Comparison of ENCODE assay signal across 10 mouse cellular contexts in genomic region chr15:62104653-62105052, GRCm38 (mm10).
DNase-seq lines count a peak whose midpoint lies in the region; ATAC-seq and TF ChIP-seq lines count a peak whose summit lies in the region.
"Had no signal": no experiment of that assay in that cellular context is flagged by ENCODE, and none has a peak within 500 bp of the region (broad histone marks: within the 10 kb centered on the region; RNA-seq: fewer than 3 reads in every experiment).

No protein-coding gene starts in this region.

- no peak overlapping the region for H3K9ac ChIP-seq in hindbrain, postnatal 0 days (replicated peaks; ENCODE audit: low read length)
- H3K9ac ChIP-seq in hindbrain, embryonic 13.5 days: no peak overlapping the region
- H3K9ac ChIP-seq: neural tube, embryonic 12.5 days had no signal

- H3K27me3 ChIP-seq in hindbrain, postnatal 0 days (ENCODE audit: insufficient read depth, low read length): no peaks in the 10 kb centered on the region
- H3K27me3 ChIP-seq in hindbrain, embryonic 13.5 days: peaks cover 21% of the 10 kb centered on the region; the same call in 1 of the 2 replicates
- H3K27me3 ChIP-seq: neural tube, embryonic 12.5 days; Patski had no signal

- H3K36me3 ChIP-seq in hindbrain, postnatal 0 days (ENCODE audit: insufficient read depth, low read length): no peaks in the 10 kb centered on the region
- H3K36me3 ChIP-seq in hindbrain, embryonic 13.5 days: no peaks in the 10 kb centered on the region
- H3K36me3 ChIP-seq: neural tube, embryonic 12.5 days had no signal

- WGBS in hindbrain, postnatal 0 days: 24% methylated on average over 7 of the region's 7 CpGs
- 52% methylated on average over 7 of the region's 7 CpGs for WGBS in hindbrain, embryonic 13.5 days

- no peak overlapping the region for H3K27ac ChIP-seq in hindbrain, postnatal 0 days
- H3K27ac ChIP-seq in hindbrain, embryonic 13.5 days: no peak overlapping the region
- H3K27ac ChIP-seq: neural tube, embryonic 12.5 days had no signal

- peak; percentile 52; the same call in 1 of the 2 replicates for ATAC-seq in hindbrain, postnatal 0 days
- ATAC-seq in hindbrain, embryonic 13.5 days (ENCODE audit: low FRiP score): no peak
- ATAC-seq in CD4-positive, CD25-positive, alpha-beta regulatory T cell, adult 4 months: no peak
- ATAC-seq: Patski had no signal

- peaks cover 3% of the 10 kb centered on the region for H3K4me1 ChIP-seq in hindbrain, postnatal 0 days (ENCODE audit: insufficient read depth, low read length)
- H3K4me1 ChIP-seq in hindbrain, embryonic 13.5 days (replicated peaks): peaks cover 14% of the 10 kb centered on the region

- DNase-seq in hindbrain, postnatal 0 days (ENCODE audit: low spot score): peak; percentile 72
- DNase-seq in 416B (ENCODE audit: low read depth): peak; percentile 75
- peak; percentile 41 to 58 for DNase-seq in adrenal gland, postnatal 36 days
- DNase-seq in kidney, postnatal 25 days: peak; percentile 48 to 67
- DNase-seq in skeletal muscle tissue, adult 2 months (ENCODE audit: low read depth, low spot score): peak; percentile 32
- no peak for DNase-seq in c-Kit-positive CD71-positive TER-119-positive erythroid progenitor cells, embryonic 14.5 days (ENCODE audit: low spot score)

- H3K4me3 ChIP-seq in hindbrain, postnatal 0 days (ENCODE audit: low read length): no peak overlapping the region
- no peak overlapping the region for H3K4me3 ChIP-seq in hindbrain, embryonic 13.5 days
- H3K4me3 ChIP-seq: neural tube, embryonic 12.5 days had no signal

- no peaks in the 10 kb centered on the region for H3K9me3 ChIP-seq in hindbrain, postnatal 0 days (ENCODE audit: low read length)
- no peaks in the 10 kb centered on the region for H3K9me3 ChIP-seq in hindbrain, embryonic 13.5 days

- no peak for TF ChIP-seq CTCF in hindbrain, postnatal 0 days (IDR thresholded peaks at IDR 0.05; ENCODE audit: low read depth)

- H3K4me2 ChIP-seq in hindbrain, postnatal 0 days (ENCODE audit: low read depth, low read length): no peak overlapping the region
- H3K4me2 ChIP-seq in hindbrain, embryonic 13.5 days: no peak overlapping the region
- H3K4me2 ChIP-seq: neural tube, embryonic 12.5 days had no signal
